Mouse (Mus musculus): Measurements from ENCODE around the gene Itgad.
A peak's percentile ranks its signal among the peaks of the same experiment; 100 is the strongest.

Itgad gene

GRCm38 (mm10) chr7:128242331-128242730 is 88.2 kb downstream of the Itgad start:
- DNase-seq (ENCODE audit: extremely low read depth, low read depth) = no peak

GRCm38 (mm10) chr7:128243921-128244320 is 89.7 kb downstream of the Itgad start:
- no peak for DNase-seq (ENCODE audit: extremely low read depth, low read depth)

GRCm38 (mm10) chr7:128244410-128245025 is 90.3 kb downstream of the Itgad start:
- DNase-seq (ENCODE audit: extremely low read depth, low read depth) = no peak

DNA sequence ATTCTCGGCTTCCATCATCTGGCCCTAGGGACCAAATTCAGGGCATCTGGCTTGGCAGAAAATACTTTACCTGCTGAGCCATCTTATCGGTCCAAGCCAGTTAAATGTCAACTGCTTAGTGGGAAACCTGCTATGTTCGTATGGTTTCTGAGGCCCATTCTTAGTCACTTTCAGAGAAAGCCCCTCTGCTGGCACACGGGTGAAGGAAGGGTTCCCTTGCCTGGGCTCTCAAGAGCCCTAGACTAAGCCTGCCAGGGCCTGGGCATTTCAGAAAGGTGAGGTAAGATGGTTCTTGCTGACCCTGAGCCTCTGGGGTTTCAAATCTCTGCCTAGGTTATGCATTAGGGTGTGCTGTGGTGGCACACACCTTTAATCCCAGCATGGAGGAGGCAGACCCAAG is 91.4 kb downstream of the Itgad start:
- no peak for DNase-seq (ENCODE audit: extremely low read depth, low read depth)

GRCm38 (mm10) chr7:128246496-128247391 is 92.6 kb downstream of the Itgad start, which contains the start of gene Tgfb1i1:
Gene Tgfb1i1, plus strand, starts transcription at chr7:128246812.
- no peak for DNase-seq (ENCODE audit: extremely low read depth, low read depth)

- DNase-seq (ENCODE audit: extremely low read depth, low read depth) = peak; percentile 58
Measured at GRCm38 (mm10) chr7:128247443-128247842, 93.3 kb downstream of the Itgad start.

DNA sequence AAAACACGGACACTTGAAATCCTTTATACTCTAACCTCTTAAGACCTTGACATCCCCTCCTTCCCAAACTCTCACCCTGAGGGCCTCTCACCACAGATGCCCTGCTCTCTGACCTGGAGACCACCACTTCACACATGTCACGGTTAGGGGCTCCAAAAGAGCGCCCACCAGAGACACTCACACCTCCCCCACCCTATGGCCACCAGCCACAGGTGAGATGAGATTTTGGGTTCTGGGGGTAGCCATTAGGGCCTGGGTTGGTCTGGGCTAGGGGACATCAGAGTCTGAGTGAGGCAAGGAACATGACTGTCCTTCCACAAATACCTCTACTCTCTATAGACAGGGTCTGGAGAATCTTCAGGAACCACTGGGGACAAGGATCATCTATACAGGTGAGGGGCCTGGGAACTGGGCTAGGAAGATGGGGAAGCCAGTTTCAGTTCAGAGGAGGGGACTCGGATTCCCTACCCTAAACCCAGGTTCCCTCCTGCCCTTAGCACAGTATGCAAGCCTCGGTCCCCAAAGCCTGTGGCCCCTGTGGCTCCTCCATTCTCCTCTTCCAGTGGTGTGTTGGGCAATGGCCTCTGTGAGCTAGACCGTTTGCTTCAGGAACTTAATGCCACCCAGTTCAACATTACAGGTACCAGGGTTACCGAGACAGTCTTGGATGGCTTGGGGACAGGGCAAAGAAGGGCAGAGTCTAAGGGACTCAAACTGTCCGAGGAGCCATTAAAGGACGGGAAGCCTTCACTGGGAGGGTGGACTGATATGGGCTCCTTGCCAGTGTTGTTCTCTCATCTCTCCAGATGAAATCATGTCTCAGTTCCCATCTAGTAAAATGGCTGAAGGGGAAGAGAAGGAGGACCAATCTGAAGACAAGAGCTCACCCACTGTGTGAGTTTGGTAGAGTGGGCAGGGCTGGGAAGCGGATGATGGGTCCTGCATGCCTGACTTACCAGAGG is 94.2 kb downstream of the Itgad start:
- no peak for DNase-seq (ENCODE audit: extremely low read depth, low read depth)

GRCm38 (mm10) chr7:128249998-128250397 is 95.8 kb downstream of the Itgad start:
- no peak for DNase-seq (ENCODE audit: extremely low read depth, low read depth)

DNA sequence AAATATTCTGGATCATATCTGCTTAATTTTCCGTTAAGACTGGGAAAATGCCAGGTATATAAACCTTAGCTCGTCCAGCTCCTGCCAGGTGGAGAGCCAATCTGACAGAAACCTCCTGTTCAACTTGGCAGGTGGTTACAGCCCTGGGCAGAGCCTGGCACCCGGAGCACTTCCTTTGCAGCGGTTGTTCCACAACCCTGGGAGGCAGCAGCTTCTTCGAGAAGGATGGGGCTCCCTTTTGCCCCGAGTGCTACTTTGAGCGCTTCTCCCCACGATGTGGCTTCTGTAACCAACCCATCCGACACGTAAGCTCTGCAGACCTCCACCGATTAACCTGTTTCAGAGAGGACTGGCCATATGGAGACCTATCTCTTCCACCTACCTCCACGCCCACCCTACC is 97.8 kb downstream of the Itgad start:
- DNase-seq (ENCODE audit: extremely low read depth, low read depth) = no peak

DNA sequence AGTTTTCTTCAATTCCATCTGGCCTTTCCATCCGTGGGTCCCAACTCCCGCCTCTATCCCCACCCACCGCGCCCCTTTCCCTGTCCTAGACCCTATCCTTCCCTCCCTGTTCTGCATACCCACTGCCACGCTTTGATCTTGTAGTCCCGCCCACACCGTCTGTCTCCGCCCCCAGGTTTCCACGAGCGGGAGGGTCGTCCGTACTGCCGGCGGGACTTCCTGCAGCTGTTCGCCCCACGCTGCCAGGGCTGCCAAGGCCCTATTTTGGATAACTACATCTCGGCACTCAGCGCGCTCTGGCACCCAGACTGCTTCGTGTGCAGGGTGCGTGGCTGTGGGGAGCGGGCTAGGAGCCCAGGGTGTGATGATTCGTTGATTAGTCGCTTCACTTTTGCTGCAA is 98.4 kb downstream of the Itgad start:
- DNase-seq (ENCODE audit: extremely low read depth, low read depth) = no peak

GRCm38 (mm10) chr7:128254978-128255377 is 100.8 kb downstream of the Itgad start:
- no peak for DNase-seq (ENCODE audit: extremely low read depth, low read depth)

DNA sequence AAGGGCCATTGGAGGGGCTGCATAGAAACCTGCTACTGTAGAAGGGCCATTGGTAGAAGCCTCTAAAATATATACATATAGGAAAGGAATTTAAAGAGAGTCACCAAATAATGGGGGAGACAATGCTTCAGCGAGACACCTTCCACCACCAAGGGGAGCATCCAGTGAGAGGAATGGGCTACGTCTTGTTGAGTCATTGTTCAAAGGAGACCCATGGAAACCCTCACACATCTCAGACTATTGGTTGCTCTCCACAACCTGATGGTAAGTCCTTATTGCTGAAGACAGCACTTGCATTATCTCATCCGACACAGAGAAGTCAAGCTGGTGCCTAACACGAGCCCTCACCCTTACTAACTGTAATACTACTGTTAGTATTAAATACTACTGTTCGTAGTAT is 101.6 kb downstream of the Itgad start:
- no peak for DNase-seq (ENCODE audit: extremely low read depth, low read depth)

DNA sequence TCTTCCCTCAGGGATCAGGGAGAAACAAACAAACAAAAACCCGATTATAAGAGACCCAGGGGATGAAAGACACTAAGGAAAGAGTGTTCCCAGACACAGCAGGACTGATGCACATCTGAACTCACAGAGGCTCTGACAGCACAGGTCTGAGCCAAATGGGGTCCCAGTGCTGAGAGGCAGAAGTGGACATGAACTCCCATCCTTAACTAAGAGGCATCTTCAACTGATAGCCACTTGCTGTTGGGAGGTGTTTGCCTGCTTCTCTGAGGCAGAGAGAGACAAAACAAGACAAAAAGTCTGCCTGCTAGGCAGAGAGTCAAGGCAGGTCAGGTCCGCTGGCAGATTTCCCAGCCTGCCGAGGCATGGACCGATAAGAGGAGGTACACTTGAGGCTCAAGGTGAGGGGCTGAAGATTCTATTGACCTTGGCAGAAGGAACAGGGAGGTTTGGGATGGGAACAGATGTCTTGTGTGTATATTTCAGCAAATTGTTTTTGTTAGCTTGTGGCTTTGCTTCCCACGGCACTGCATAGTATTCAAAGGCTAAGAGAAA is 102.7 kb downstream of the Itgad start:
- no peak for DNase-seq (ENCODE audit: extremely low read depth, low read depth)

DNA sequence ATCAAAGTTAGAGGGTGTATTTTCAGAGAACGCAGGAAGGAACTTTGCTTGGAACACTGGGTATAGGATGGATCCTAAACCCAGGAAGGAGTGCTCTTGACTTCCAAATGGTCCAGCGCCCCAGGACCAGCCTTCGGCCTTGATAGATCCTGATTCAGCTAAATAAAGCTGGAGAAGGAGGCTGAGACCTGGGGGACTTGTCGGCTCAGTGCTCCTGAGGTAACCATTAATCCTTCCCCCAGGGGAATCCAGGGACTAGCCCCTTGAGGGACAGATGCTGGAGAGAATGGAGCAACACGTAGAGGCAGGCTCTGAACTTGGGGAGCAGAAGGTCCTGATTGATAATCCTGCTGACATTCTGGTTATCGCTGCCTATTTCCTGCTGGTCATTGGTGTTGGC is 111.2 kb downstream of the Itgad start, which contains the start of gene Slc5a2:
Gene Slc5a2 (plus strand): TSS at position 247 of the 400 bp plus-strand sequence.
- DNase-seq (ENCODE audit: extremely low read depth, low read depth) = no peak

GRCm38 (mm10) chr7:128266056-128266455 is 111.9 kb downstream of the Itgad start:
- no peak for DNase-seq (ENCODE audit: extremely low read depth, low read depth)

GRCm38 (mm10) chr7:128267391-128267790 is 113.2 kb downstream of the Itgad start:
- no peak for DNase-seq (ENCODE audit: extremely low read depth, low read depth)

GRCm38 (mm10) chr7:128267813-128268212 is 113.6 kb downstream of the Itgad start:
- no peak for DNase-seq (ENCODE audit: extremely low read depth, low read depth)

GRCm38 (mm10) chr7:128270431-128270850 is 116.3 kb downstream of the Itgad start:
- DNase-seq (ENCODE audit: extremely low read depth, low read depth) = no peak

DNA sequence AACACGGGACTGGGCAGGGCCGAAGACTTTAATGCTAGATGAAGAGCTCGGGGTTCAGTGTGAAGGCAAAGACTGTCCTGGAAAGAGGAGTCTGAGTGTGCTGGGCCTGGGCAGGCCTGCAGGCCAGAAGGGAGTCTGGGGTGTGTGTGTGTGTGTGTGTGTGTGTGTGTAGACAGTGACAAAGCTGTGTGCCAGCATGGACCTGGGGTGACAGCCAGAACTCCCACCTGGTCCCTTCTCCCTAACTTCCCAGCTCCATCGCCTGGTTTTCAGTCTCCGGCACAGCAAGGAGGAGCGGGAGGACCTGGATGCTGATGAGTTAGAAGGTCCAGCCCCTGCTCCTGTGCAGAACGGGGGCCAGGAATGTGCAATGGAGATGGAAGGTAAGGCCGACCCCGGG is 117.3 kb downstream of the Itgad start:
- DNase-seq (ENCODE audit: extremely low read depth, low read depth) = no peak

Data from MEL-GATA-1-ER (cell line).